Mouse (Mus musculus) erythroblast, adult 5-6 weeks (primary cell): Measurements from ENCODE around the gene Cop1. TPM values are rescaled to one million over a fixed set of nuclear protein-coding genes. Genes with fewer than 3 reads are reported as not detected.

Experiments
- ATAC-seq: replicated peaks from 2 replicates; pipeline ENCODE4 v1.8.0; 2016; ENCODE audit warnings: moderate number of reproducible peaks, mild to moderate bottlenecking, moderate TSS enrichment, inconsistent platforms; ENCODE audit not compliant: poor library complexity, low FRiP score, severe bottlenecking
- total RNA-seq, 2 experiments: library from RNA; stranded (forward) in 1 of 2; stranded (reverse) in 1 of 2; fragments of 150-400 nt in 1 of 2; fragments of 200-764, 138-1000 nt in 1 of 2; gene quantifications; 2 replicates each; pipeline versions ENCODE4 v1.2.3 to v1.2.4; 2015 to 2017; ENCODE audit warnings: low replicate concordance in 2 of 2

Cop1 gene
- total RNA-seq, 2 experiments from 2014 or later: 85.3 to 108 TPM

- no peak for ATAC-seq
Measured at GRCm38 (mm10) chr1:159281861-159282260, 49.7 kb downstream of the Cop1 start.

- no peak for ATAC-seq
Measured at GRCm38 (mm10) chr1:159286833-159287232, 54.7 kb downstream of the Cop1 start.

- no peak for ATAC-seq
Measured at GRCm38 (mm10) chr1:159290219-159290618, 58.1 kb downstream of the Cop1 start.

- ATAC-seq: no peak
Measured at GRCm38 (mm10) chr1:159290859-159291258, 58.7 kb downstream of the Cop1 start.

- ATAC-seq: no peak
Measured at GRCm38 (mm10) chr1:159301418-159302082, 69.4 kb downstream of the Cop1 start.

GRCm38 (mm10) chr1:159313625-159314024 is 81.5 kb downstream of the Cop1 start:
- ATAC-seq: no peak

GRCm38 (mm10) chr1:159322586-159322985 is 90.5 kb downstream of the Cop1 start:
- no peak for ATAC-seq

GRCm38 (mm10) chr1:159331008-159331407 is 98.9 kb downstream of the Cop1 start:
- ATAC-seq: no peak

GRCm38 (mm10) chr1:159334157-159334556 is 102.0 kb downstream of the Cop1 start:
- no peak for ATAC-seq

GRCm38 (mm10) chr1:159342355-159342754 is 110.2 kb downstream of the Cop1 start:
- no peak for ATAC-seq

- ATAC-seq: no peak
Measured at GRCm38 (mm10) chr1:159355027-159355570, 123.0 kb downstream of the Cop1 start.

GRCm38 (mm10) chr1:159358713-159359112 is 126.6 kb downstream of the Cop1 start:
- ATAC-seq: no peak

- no peak for ATAC-seq
Measured at GRCm38 (mm10) chr1:159371881-159372390, 139.8 kb downstream of the Cop1 start.

- no peak for ATAC-seq
Measured at GRCm38 (mm10) chr1:159382218-159382617, 150.1 kb downstream of the Cop1 start.

GRCm38 (mm10) chr1:159382916-159383315 is 150.8 kb downstream of the Cop1 start:
- ATAC-seq: no peak

- no peak for ATAC-seq
Measured at GRCm38 (mm10) chr1:159386458-159386857, 154.3 kb downstream of the Cop1 start.

- ATAC-seq: no peak
Measured at GRCm38 (mm10) chr1:159388565-159389024, 156.5 kb downstream of the Cop1 start.

GRCm38 (mm10) chr1:159390049-159390448 is 157.9 kb downstream of the Cop1 start:
- ATAC-seq: no peak; the same call in 1 of the 2 replicates

- ATAC-seq: no peak
Measured at GRCm38 (mm10) chr1:159392667-159393066, 160.5 kb downstream of the Cop1 start.

GRCm38 (mm10) chr1:159393070-159393699 is 161.1 kb downstream of the Cop1 start:
- ATAC-seq: no peak

- no peak for ATAC-seq
Measured at GRCm38 (mm10) chr1:159393931-159394330, 161.8 kb downstream of the Cop1 start.
